Mouse (Mus musculus) hindbrain, embryonic 14.5 days (tissue): ENCODE measurements around the gene Mbd6. TPM values are rescaled to one million over a fixed set of nuclear protein-coding genes. Genes with fewer than 3 reads are reported as not detected.
A peak's percentile ranks its signal among the peaks of the same experiment; 100 is the strongest.

Experiments
- ATAC-seq: fragments of 200-750 bp; cut with Nextera tagmentation; 2 replicates; pipeline ENCODE4 v1.8.0; 2017; ENCODE audit warnings: moderate number of reproducible peaks, mild to moderate bottlenecking, moderate TSS enrichment, moderate library complexity; ENCODE audit not compliant: low FRiP score
- DNase-seq: peaks from one replicate; pipeline ENCODE4 v3.0.0-alpha.2; 2015; ENCODE audit warnings: low spot score
- H3K27ac ChIP-seq: fragments of 300-500 bp; sonication (generic); 2 replicates; pipeline ENCODE4 v1.5.1; 2014; ENCODE audit warnings: mild to moderate bottlenecking, moderate library complexity
- H3K27me3 ChIP-seq: fragments of 300-500 bp; sonication (generic); 2 replicates; pipeline ENCODE4 v1.6.1; 2014; ENCODE audit warnings: mild to moderate bottlenecking, low read length, mixed read lengths; ENCODE audit not compliant: control insufficient read depth, insufficient read depth
- H3K36me3 ChIP-seq: fragments of 300-500 bp; sonication (generic); replicated peaks from 2 replicates; pipeline ENCODE4 v1.6.1; 2014; ENCODE audit not compliant: control insufficient read depth, insufficient read depth
- H3K4me1 ChIP-seq: fragments of 300-500 bp; sonication (generic); replicated peaks from 2 replicates; pipeline ENCODE4 v1.6.1; 2014; ENCODE audit warnings: antibody characterized with exemption, low read length, mixed read lengths; ENCODE audit not compliant: control insufficient read depth, insufficient read depth
- H3K4me2 ChIP-seq: fragments of 300-500 bp; sonication (generic); replicated peaks from 2 replicates; pipeline ENCODE4 v1.6.1; 2014; ENCODE audit warnings: mild to moderate bottlenecking, moderate library complexity
- H3K4me3 ChIP-seq: fragments of 300-500 bp; sonication (generic); replicated peaks from 2 replicates; pipeline ENCODE4 v1.5.1; 2014; ENCODE audit warnings: mild to moderate bottlenecking, low read length
- H3K9ac ChIP-seq: fragments of 300-500 bp; sonication (generic); 2 replicates; pipeline ENCODE4 v1.6.1; 2014
- H3K9me3 ChIP-seq: fragments of 300-500 bp; sonication (generic); 2 replicates; pipeline ENCODE4 v1.6.1; 2016; ENCODE audit warnings: low read length; ENCODE audit not compliant: control insufficient read depth
- WGBS: fragments of 180-500 bp; shearing (Covaris S2); extraction: QIAGEN DNeasy Blood & Tissue Kit; methylation state at CpG from one replicate; pipeline ENCODE4 v1.1.7; 2014; 5-methylcytosine and 5-hydroxymethylcytosine counted together
- polyA plus RNA-seq: library from polyadenylated mRNA; unstranded; fragments of >200 nt; fragmentation: Nextera tagmentation; extraction: Ambion mirVana; gene quantifications from 2 replicates; pipeline ENCODE4 v1.2.1, GENCODE M21; 2014

The Mbd6 gene
- polyA plus RNA-seq, 1 experiment from 2014 or later = 16.2 TPM

DNA sequence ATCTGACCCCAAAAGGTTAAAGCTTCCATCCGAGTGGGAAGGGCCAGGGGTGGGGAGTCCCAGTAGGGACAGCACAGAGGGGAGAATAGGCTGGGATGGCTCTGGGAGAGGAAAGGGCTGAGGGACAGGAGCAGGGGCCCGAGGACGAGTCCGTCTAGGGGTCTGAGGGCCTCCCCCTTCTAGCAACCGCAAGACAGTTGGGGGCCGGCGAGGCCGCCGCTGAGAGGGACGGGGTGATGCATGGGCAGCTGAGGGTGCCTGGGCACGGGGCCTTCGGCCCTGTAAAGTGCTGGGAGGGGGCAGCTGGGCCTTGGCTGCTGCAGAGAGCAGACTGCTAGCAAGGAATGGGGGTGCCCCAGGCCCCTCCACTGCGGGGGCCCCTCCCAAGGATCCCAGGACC is 3.2 kb downstream of the Mbd6 start:
- H3K9me3 ChIP-seq = no peaks in the 10 kb centered on the region
- ATAC-seq (no peak), DNase-seq (no peak)
- H3K4me3 ChIP-seq = no peak overlapping the region
- H3K9ac ChIP-seq = 0 out of 2 replicates have a peak overlapping the region, but pooled peaks have one; percentile 24
- H3K4me1 ChIP-seq = peaks cover 33% of the 10 kb centered on the region
- H3K4me2 ChIP-seq = no peak overlapping the region
- no peak overlapping the region for H3K27ac ChIP-seq
- peaks cover 69% of the 10 kb centered on the region for H3K36me3 ChIP-seq
- 72% methylated on average over 12 of the region's 13 CpGs for WGBS
- H3K27me3 ChIP-seq = no peaks in the 10 kb centered on the region

DNA sequence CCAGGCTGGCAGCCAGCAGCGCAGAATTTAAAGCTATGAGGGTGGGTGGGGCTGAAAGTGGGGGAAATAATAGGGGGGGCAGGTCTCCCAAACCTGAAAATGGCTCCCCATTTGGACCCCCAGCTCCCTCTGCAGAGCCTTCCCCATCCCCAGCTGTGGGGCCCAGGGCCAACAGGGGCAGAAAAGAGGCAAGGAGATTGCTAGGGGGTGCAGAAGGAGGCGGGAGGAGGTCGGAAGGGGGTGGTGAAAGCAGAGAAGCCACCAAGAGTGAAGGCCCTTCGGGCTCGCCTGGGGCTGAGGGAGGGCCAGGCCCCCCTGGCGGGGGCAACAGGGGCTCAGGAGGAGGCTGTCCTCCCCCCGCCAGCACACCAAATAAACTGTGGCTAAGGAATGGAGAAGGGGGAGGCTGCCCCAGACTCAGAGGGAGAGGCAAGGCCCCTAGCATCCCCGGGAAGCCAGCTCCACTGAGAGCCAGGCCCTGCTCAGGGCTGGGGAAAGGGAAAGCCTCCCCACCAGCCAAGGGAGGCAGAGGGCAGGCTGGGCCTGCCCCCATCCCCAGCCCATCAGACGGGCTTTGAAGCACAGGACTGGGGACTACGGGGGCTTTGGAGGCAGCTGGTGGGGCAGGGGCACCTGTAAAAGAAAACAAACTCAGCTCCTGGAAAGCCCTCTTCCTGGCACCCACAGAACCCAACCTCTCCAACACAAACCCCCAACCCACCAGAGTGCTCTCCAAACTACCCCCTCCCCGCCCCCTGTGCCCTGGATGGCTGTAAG is 3.9 kb downstream of the Mbd6 start:
- H3K4me3 ChIP-seq = no peak overlapping the region
- no peak overlapping the region for H3K4me2 ChIP-seq
- H3K27ac ChIP-seq = no peak overlapping the region
- H3K9ac ChIP-seq = no peak overlapping the region
- WGBS = 77% methylated on average over 11 of the region's 11 CpGs
- H3K27me3 ChIP-seq = no peaks in the 10 kb centered on the region
- no peak for DNase-seq
- no peak for ATAC-seq
- no peaks in the 10 kb centered on the region for H3K9me3 ChIP-seq
- H3K4me1 ChIP-seq = peaks cover 32% of the 10 kb centered on the region
- peaks cover 76% of the 10 kb centered on the region for H3K36me3 ChIP-seq

DNA sequence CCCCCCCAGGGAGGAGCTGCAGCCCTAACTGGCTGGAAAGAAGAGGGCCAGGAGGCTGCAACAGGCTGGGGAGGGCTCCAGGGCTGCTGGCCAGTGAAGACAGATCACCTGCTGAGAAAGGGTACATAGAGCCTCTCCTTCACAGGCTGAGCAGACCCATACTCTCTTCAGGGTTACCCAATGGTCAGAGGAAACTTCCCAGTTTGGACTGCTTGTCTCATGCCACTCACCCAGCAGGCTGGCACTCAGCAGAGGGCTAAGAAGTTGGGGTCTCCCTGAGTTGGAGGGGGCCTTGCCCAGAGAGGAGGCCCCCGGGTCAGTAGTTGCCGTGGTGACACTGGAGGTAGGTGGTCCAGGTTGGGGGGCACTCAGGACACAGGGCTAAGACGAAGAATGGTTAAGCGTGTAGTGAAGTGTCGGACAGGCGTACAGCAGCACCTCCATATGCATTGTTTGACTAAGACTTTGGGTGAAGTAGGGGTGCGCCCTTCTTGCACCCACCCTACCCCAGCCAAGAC is 4.7 kb downstream of the Mbd6 start:
- DNase-seq (no peak), ATAC-seq (no peak)
- Histone ChIP-seq H3K4me3 (no peak overlapping the region), H3K4me2 (no peak overlapping the region), H3K9me3 (no peaks in the 10 kb centered on the region), H3K36me3 (peaks cover 84% of the 10 kb centered on the region), H3K4me1 (peaks cover 24% of the 10 kb centered on the region), H3K27ac (no peak overlapping the region), H3K27me3 (no peaks in the 10 kb centered on the region), H3K9ac (no peak overlapping the region; the same call in 1 of the 2 replicates)
- WGBS = 80% methylated on average over 7 of the region's 7 CpGs

DNA sequence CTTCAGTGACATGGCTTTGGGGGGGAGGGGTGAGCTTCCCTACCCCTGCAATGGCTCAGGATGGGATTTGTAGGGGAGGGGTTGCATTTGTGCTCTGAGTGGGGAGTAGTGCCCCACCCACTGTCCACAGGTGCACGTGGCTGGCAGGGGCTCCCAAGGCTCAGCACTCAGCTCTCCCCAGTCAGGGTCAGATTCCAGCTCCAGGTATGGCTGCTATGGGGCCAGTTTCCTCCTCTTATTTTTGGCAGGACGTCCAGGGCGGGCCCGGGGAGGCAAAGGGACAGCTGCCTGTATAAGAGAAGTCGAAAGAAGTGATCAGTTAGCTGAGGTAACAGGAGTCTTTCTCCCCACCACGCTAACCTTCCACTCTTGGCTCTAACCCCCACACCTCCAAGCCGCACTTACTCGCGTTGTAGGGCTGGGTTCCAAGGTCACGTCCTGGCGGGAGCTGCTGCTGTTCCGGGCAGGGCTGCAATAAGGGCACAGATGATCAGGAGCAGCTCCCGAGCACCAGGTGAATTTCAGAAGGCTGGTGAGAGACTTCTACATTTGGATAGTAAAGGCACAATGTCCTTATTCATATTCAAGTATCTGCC is 6.1 kb downstream of the Mbd6 start:
- ATAC-seq = no peak
- no peaks in the 10 kb centered on the region for H3K9me3 ChIP-seq
- H3K4me3 ChIP-seq = no peak overlapping the region
- WGBS = 91% methylated on average over 13 of the region's 13 CpGs
- H3K4me1 ChIP-seq = peaks cover 17% of the 10 kb centered on the region
- no peak for DNase-seq
- no peak overlapping the region for H3K9ac ChIP-seq
- H3K36me3 ChIP-seq = peaks cover 98% of the 10 kb centered on the region
- H3K4me2 ChIP-seq = no peak overlapping the region
- H3K27ac ChIP-seq = no peak overlapping the region
- H3K27me3 ChIP-seq = no peaks in the 10 kb centered on the region

DNA sequence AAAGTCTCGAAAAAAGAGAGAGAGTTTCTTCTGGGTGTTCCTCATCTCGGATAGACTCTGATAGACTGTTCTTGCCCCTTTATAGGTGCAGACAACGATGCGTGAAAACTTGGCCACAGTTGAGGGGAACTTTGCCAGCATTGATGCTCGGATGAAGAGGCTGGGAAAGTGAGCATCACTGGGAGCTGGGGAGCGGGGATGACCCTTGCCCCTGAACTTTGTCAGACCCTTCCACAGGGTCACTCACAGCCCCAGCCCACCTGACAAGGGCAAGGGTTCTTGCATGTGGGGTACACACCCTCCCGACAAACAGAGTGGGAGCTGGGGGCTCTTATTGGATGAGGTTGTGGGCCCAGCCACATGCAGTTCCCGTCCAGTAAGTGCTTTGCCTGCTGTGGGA is 7.5 kb downstream of the Mbd6 start:
- H3K4me2 ChIP-seq = no peak overlapping the region
- DNase-seq (no peak), ATAC-seq (no peak)
- H3K9ac ChIP-seq = no peak overlapping the region
- H3K4me3 ChIP-seq = no peak overlapping the region
- 90% methylated on average over 8 of the region's 8 CpGs for WGBS
- H3K36me3 ChIP-seq = peaks cover 100% of the 10 kb centered on the region
- no peaks in the 10 kb centered on the region for H3K27me3 ChIP-seq
- no peak overlapping the region for H3K27ac ChIP-seq
- H3K4me1 ChIP-seq = peaks cover 3% of the 10 kb centered on the region; the same call in 1 of the 2 replicates
- no peaks in the 10 kb centered on the region for H3K9me3 ChIP-seq

- Histone ChIP-seq H3K4me3 (no peak overlapping the region), H3K27me3 (no peaks in the 10 kb centered on the region), H3K9me3 (no peaks in the 10 kb centered on the region), H3K4me2 (no peak overlapping the region), H3K27ac (no peak overlapping the region), H3K36me3 (peaks cover 100% of the 10 kb centered on the region), H3K4me1 (no peaks in the 10 kb centered on the region), H3K9ac (no peak overlapping the region)
- ATAC-seq (no peak), DNase-seq (no peak)
- no CpG with 5 or more reads among the region's 2 CpGs for WGBS
Measured at GRCm38 (mm10) chr10:127279730-127280129, 9.1 kb downstream of the Mbd6 start.

GRCm38 (mm10) chr10:127274261-127275022 is 14.4 kb downstream of the Mbd6 start:
- no peak overlapping the region for H3K27ac ChIP-seq
- H3K4me2 ChIP-seq = no peak overlapping the region
- no peak overlapping the region for H3K9ac ChIP-seq
- no peaks in the 10 kb centered on the region for H3K9me3 ChIP-seq
- H3K27me3 ChIP-seq = no peaks in the 10 kb centered on the region
- DNase-seq (no peak), ATAC-seq (no peak)
- 91% methylated on average over 11 of the region's 11 CpGs for WGBS
- H3K4me3 ChIP-seq = no peak overlapping the region
- peaks cover 96% of the 10 kb centered on the region for H3K36me3 ChIP-seq
- H3K4me1 ChIP-seq = no peaks in the 10 kb centered on the region

GRCm38 (mm10) chr10:127272371-127272770 is 16.4 kb downstream of the Mbd6 start:
- H3K9me3 ChIP-seq = no peaks in the 10 kb centered on the region
- H3K4me1 ChIP-seq = peaks cover 17% of the 10 kb centered on the region
- no peaks in the 10 kb centered on the region for H3K27me3 ChIP-seq
- H3K9ac ChIP-seq = no peak overlapping the region
- ATAC-seq = no peak
- H3K4me2 ChIP-seq = no peak overlapping the region
- no peak overlapping the region for H3K27ac ChIP-seq
- H3K36me3 ChIP-seq = peaks cover 87% of the 10 kb centered on the region
- 89% methylated on average over 5 of the region's 5 CpGs for WGBS
- DNase-seq = no peak
- H3K4me3 ChIP-seq = no peak overlapping the region

DNA sequence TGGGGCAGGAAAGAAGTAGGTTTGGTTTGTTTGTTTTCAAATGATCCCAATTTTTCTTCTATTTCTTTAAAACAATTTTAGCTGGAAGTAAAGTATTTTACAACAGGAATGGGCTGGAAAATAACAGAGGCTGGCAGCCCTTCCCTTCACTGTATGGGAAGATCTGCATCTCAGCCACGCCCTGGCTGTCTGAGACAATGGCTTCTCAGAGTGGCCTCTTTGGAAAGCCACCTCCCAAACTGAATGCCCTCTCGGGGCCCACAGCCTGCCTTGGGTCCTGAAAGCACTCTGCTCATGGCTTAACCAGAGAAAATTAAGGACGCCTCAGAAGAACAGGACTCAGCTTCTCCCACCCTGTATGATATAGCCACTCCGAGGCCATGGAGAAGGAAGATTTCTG is 18.9 kb downstream of the Mbd6 start:
- ATAC-seq (no peak), DNase-seq (no peak)
- Histone ChIP-seq H3K9me3 (no peaks in the 10 kb centered on the region), H3K27ac (peak overlapping the region; percentile 21; the same call in 1 of the 2 replicates), H3K4me3 (no peak overlapping the region), H3K9ac (peak overlapping the region; percentile 9; the same call in 1 of the 2 replicates), H3K27me3 (no peaks in the 10 kb centered on the region), H3K4me1 (peaks cover 28% of the 10 kb centered on the region), H3K4me2 (no peak overlapping the region), H3K36me3 (peaks cover 62% of the 10 kb centered on the region)
- WGBS = 70% methylated on average over 4 of the region's 4 CpGs
